Mouse (Mus musculus): ENCODE measurements at regions not wholly inside any gene's neighbourhood (a gene's known extent, or its start where the extent isn't known, plus 50 kb on each side); places are given as distances from the start of the nearest gene placed in this dataset.

DNA sequence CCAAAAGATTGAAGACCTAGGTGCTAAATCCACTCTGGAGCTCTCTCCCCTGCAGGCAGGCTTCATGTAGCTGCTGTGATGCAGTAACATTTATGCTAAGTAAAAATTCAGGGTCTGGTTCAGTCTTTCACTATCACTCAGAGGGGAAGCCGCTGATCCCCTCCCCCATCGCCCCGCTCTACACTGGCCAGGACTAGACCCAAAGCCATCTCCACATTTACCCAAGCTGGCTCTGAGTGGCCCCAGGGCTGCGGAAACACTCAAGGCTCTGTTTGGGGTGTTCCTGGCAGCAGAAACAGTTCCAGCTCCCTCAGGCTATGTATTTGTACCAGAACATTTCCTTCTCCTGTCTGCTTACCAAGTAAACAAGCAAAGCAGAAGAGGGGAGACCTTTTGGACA, 85.5 kb upstream of the Gm26657 start:
- WGBS = 77% methylated on average over 4 of the region's 4 CpGs
- H3K4me1 ChIP-seq (ENCODE audit: control insufficient read depth, insufficient read depth, low read length) = no peaks in the 10 kb centered on the region
- H3K4me2 ChIP-seq (ENCODE audit: low read length) = no peak overlapping the region
- no peak overlapping the region for H3K9ac ChIP-seq (ENCODE audit: low read depth, low read length)
- no peak overlapping the region for H3K27ac ChIP-seq (ENCODE audit: low read length)
- no peaks in the 10 kb centered on the region for H3K27me3 ChIP-seq (ENCODE audit: control insufficient read depth, insufficient read depth, low read depth, low read length)
- ATAC-seq = no peak
- H3K36me3 ChIP-seq (ENCODE audit: control insufficient read depth, insufficient read depth, low read length) = no peaks in the 10 kb centered on the region
- H3K9me3 ChIP-seq (replicated peaks; ENCODE audit: control insufficient read depth, low read length, poor library complexity, severe bottlenecking) = no peaks in the 10 kb centered on the region
- H3K4me3 ChIP-seq (ENCODE audit: low read depth, low read length) = no peak overlapping the region

DNA sequence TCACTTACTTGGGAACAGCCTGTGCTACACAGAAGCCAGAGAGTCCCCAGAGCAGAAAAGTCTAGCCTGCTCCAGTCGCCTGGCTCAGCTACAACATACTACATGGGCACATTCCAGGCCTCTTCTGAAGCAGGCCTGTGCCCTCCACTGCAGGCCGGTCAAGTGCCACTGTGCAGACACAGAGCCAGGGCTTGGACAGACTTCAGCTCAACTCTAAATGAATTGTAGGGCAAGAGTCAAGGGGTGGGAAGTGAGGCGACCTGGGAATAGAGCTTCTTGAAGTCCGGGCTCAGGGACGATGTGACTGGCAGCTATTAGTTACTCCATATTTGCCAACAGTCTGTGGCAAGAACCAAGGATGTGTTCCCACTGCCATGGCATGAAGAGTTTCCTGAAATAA, 87.1 kb upstream of the Gm26657 start:
- H3K4me2 ChIP-seq (ENCODE audit: low read length) = no peak overlapping the region
- H3K9ac ChIP-seq (ENCODE audit: low read depth, low read length) = no peak overlapping the region
- H3K27ac ChIP-seq (ENCODE audit: low read length) = no peak overlapping the region
- 79% methylated on average over 5 of the region's 5 CpGs for WGBS
- no peaks in the 10 kb centered on the region for H3K27me3 ChIP-seq (ENCODE audit: control insufficient read depth, insufficient read depth, low read depth, low read length)
- no peaks in the 10 kb centered on the region for H3K9me3 ChIP-seq (replicated peaks; ENCODE audit: control insufficient read depth, low read length, poor library complexity, severe bottlenecking)
- H3K4me1 ChIP-seq (ENCODE audit: control insufficient read depth, insufficient read depth, low read length) = no peaks in the 10 kb centered on the region
- no peaks in the 10 kb centered on the region for H3K36me3 ChIP-seq (ENCODE audit: control insufficient read depth, insufficient read depth, low read length)
- no peak overlapping the region for H3K4me3 ChIP-seq (ENCODE audit: low read depth, low read length)
- no peak for ATAC-seq

DNA sequence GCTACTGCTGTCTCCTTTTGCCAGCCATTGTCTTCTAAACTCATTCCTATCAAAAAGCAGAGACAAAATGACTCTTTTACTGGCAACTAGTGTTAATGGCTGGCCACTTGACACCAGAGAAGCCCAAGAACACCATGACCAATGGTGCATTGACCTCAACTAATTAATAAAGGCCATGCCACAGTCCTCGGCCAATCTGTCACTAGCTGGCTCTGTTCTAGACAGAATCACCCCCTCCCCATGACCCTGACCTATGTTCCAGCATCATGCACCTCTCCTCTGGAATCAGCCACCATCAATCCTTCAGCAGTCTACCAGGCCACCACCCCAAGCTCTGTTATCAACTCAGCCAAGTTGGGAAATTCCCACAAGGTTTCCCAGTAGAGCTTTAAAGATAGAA, 90.1 kb upstream of the Gm26657 start:
- H3K27ac ChIP-seq (ENCODE audit: low read length) = no peak overlapping the region
- no peak for ATAC-seq
- WGBS = 70% methylated on average over 1 of the region's 1 CpGs
- H3K4me1 ChIP-seq (ENCODE audit: control insufficient read depth, insufficient read depth, low read length) = peaks cover 2% of the 10 kb centered on the region
- H3K9ac ChIP-seq (ENCODE audit: low read depth, low read length) = no peak overlapping the region
- no peaks in the 10 kb centered on the region for H3K36me3 ChIP-seq (ENCODE audit: control insufficient read depth, insufficient read depth, low read length)
- no peaks in the 10 kb centered on the region for H3K9me3 ChIP-seq (replicated peaks; ENCODE audit: control insufficient read depth, low read length, poor library complexity, severe bottlenecking)
- H3K4me2 ChIP-seq (ENCODE audit: low read length) = no peak overlapping the region
- H3K27me3 ChIP-seq (ENCODE audit: control insufficient read depth, insufficient read depth, low read depth, low read length) = no peaks in the 10 kb centered on the region
- H3K4me3 ChIP-seq (ENCODE audit: low read depth, low read length) = no peak overlapping the region

DNA sequence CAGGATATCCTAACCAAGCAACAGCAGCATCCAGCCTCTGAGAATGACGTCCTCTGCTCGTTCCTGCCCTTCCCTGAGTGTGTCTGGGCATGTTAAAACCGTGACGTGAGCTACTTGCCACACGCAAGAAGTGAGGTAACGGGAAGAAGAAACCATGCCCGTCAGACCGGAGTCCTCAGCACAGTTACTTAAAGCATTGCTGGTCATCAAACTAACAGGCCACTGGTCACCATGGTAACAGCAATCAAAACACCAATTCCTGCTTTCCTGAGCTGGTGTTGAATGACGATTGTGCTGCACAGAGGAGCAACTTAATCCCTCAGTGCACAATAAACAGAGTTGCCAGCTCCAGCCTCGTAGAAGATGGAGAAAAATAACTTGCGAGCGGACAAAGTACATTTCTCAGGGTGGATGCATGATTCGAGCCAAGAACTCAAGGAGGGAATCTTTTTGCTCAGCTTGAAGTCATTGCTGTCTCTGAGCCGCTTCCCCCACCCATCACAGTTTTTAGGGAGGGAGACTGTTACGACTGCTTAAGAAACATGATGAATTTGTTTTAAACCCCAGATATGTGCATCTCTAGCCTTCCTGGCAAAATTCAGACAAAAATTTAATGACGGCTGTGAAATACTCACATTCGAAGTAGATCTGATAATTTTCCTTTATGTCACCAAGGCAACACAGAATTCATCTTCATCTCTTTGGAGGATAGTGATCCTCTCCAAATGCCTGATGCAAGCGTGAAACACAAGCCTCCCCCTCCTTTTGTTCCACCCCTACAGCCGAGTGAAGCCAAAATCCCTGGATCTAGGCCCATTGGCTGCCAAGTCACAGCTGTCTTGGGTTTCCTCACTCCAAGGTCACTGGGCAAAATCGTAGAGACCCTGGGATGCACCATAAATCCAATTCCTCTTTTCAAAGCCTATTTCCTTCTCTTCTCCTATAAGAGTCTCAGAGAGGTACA, 95.6 kb upstream of the Gm26657 start:
- no peaks in the 10 kb centered on the region for H3K36me3 ChIP-seq (ENCODE audit: control insufficient read depth, insufficient read depth, low read length)
- H3K4me2 ChIP-seq (ENCODE audit: low read length) = peak overlapping the region; percentile 38
- H3K4me3 ChIP-seq (ENCODE audit: low read depth, low read length) = no peak overlapping the region
- peak; percentile 89 for ATAC-seq
- H3K9ac ChIP-seq (ENCODE audit: low read depth, low read length) = 0 out of 2 replicates have a peak overlapping the region, but pooled peaks have one; percentile 2
- no peaks in the 10 kb centered on the region for H3K27me3 ChIP-seq (ENCODE audit: control insufficient read depth, insufficient read depth, low read depth, low read length)
- peak overlapping the region; percentile 71 for H3K27ac ChIP-seq (ENCODE audit: low read length)
- 8% methylated on average over 20 of the region's 20 CpGs for WGBS
- no peaks in the 10 kb centered on the region for H3K9me3 ChIP-seq (replicated peaks; ENCODE audit: control insufficient read depth, low read length, poor library complexity, severe bottlenecking)
- peaks cover 20% of the 10 kb centered on the region for H3K4me1 ChIP-seq (ENCODE audit: control insufficient read depth, insufficient read depth, low read length)

DNA sequence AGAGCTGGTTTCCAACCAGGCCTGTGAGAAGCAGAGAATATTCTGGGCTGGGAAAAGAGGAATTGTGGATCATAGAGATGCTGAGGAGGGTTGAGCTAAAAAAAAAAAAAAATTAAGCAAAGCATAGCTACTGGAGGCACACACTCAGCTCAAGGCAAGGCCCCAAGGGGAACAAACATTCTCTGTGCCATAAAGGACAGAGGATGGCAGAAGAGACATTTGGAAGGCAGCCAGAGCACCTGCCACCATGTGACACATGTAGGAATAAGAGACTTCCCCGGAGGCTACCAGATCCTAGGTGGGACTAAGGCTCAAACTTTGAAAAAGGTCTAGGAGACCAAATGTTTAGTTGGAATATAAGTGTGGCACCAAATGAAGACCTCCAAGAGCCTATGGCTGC, 96.4 kb upstream of the Gm26657 start:
- 52% methylated on average over 1 of the region's 1 CpGs for whole genome bisulfite sequencing
- peak; percentile 33; the same call in 1 of the 2 replicates for ATAC-seq
- peak overlapping the region; percentile 71 for H3K27ac ChIP-seq (ENCODE audit: low read length)

DNA sequence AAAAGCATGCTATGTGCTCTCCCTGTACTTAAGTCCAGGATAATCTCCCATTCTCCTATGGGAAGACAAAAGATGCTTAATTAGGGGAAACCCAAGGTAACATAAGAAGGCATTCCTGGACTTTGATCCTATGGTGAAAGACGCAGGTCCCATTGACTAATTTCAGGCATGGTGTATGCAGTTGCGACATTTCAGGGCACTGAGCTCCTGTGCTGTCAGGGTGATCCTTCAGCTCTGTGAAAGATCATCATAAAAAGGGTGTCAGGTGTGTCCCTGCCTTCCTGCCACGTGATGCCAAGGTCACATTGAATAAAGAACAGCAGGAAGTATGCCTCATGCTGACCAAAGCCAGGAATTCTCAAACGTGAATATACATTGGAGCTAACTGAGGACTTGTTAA, 100.2 kb upstream of the Gm26657 start:
- H3K4me1 ChIP-seq (ENCODE audit: control insufficient read depth, insufficient read depth, low read length) = peaks cover 18% of the 10 kb centered on the region
- H3K27ac ChIP-seq (ENCODE audit: low read length) = no peak overlapping the region
- no peaks in the 10 kb centered on the region for H3K27me3 ChIP-seq (ENCODE audit: control insufficient read depth, insufficient read depth, low read depth, low read length)
- no peak overlapping the region for H3K9ac ChIP-seq (ENCODE audit: low read depth, low read length)
- no peak for ATAC-seq
- H3K36me3 ChIP-seq (ENCODE audit: control insufficient read depth, insufficient read depth, low read length) = no peaks in the 10 kb centered on the region
- H3K4me3 ChIP-seq (ENCODE audit: low read depth, low read length) = no peak overlapping the region
- H3K4me2 ChIP-seq (ENCODE audit: low read length) = no peak overlapping the region
- H3K9me3 ChIP-seq (replicated peaks; ENCODE audit: control insufficient read depth, low read length, poor library complexity, severe bottlenecking) = no peaks in the 10 kb centered on the region
- 49% methylated on average over 4 of the region's 4 CpGs for WGBS

More for the DNA sequence above, 96.4 kb upstream of the Gm26657 start:
- Histone ChIP-seq H3K9me3 (replicated peaks; ENCODE audit: control insufficient read depth, low read length, poor library complexity, severe bottlenecking) (no peaks in the 10 kb centered on the region), H3K27me3 (ENCODE audit: control insufficient read depth, insufficient read depth, low read depth, low read length) (no peaks in the 10 kb centered on the region), H3K4me2 (ENCODE audit: low read length) (peak overlapping the region; percentile 38), H3K4me1 (ENCODE audit: control insufficient read depth, insufficient read depth, low read length) (peaks cover 21% of the 10 kb centered on the region), H3K4me3 (ENCODE audit: low read depth, low read length) (no peak overlapping the region), H3K9ac (ENCODE audit: low read depth, low read length) (no peak overlapping the region), H3K36me3 (ENCODE audit: control insufficient read depth, insufficient read depth, low read length) (no peaks in the 10 kb centered on the region)

DNA sequence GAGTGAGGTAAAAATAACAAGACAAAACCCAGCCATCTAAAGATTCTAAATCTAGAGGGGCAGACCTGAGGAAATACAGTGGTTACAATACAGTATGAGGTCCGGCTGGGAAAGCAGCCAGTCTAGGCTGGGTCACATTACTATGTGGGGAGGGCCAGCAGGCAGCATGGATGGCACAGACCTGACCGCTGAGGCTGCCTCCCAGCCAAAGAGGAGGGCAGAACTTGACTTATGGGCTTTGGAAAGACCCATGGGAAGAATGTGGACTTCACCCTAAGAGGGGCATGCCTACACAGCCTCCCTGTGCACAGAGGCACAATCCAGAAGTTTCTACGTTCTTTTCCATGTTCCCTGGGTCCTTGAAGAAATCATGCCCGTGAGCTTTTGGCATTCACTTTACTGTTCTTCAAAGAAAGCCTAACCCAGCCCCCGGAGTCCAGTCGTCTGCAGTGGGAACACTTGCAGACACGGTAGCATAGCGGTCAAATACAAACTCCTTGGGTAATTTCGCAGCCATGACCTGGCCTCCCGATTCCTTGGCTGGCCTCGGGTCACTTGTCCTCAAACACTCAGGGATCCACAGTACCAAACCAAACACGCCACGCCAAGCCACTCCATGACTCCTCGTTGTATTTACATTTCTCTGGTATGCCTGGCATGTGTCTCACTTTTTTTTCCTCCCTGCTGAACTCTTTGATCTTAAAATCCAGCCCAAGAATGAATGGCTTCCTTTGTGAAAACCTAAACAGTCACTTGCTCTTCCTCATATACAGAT, 101.0 kb upstream of the Gm26657 start:
- Histone ChIP-seq H3K27ac (ENCODE audit: low read length) (no peak overlapping the region), H3K36me3 (ENCODE audit: control insufficient read depth, insufficient read depth, low read length) (no peaks in the 10 kb centered on the region), H3K9ac (ENCODE audit: low read depth, low read length) (no peak overlapping the region), H3K27me3 (ENCODE audit: control insufficient read depth, insufficient read depth, low read depth, low read length) (no peaks in the 10 kb centered on the region), H3K4me2 (ENCODE audit: low read length) (no peak overlapping the region), H3K4me1 (ENCODE audit: control insufficient read depth, insufficient read depth, low read length) (peaks cover 10% of the 10 kb centered on the region), H3K4me3 (ENCODE audit: low read depth, low read length) (no peak overlapping the region), H3K9me3 (replicated peaks; ENCODE audit: control insufficient read depth, low read length, poor library complexity, severe bottlenecking) (no peaks in the 10 kb centered on the region)
- WGBS = 59% methylated on average over 14 of the region's 14 CpGs
- no peak for ATAC-seq

DNA sequence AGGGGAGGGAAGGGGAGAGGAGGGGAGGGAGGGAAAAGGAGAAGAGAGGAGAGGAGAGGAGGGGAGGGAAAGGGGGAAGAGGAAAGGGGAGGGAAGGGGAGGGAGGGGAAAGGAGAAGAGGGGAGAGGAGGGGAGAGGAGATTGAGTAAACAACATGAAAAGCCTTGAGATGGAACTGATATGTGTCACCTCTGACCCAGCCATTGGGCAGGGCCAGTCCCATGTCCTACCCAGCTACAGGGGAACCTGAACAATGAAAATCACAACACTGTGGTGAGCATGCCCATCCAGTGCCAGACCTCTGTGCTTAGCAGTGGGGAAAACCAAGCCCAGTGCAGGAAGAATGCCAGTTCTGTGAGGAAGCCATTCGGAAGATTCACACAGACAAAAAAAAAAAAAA, 103.6 kb upstream of the Gm26657 start:
- no peak overlapping the region for H3K4me3 ChIP-seq (ENCODE audit: low read depth, low read length)
- H3K36me3 ChIP-seq (ENCODE audit: control insufficient read depth, insufficient read depth, low read length) = no peaks in the 10 kb centered on the region
- no peak overlapping the region for H3K27ac ChIP-seq (ENCODE audit: low read length)
- no peaks in the 10 kb centered on the region for H3K27me3 ChIP-seq (ENCODE audit: control insufficient read depth, insufficient read depth, low read depth, low read length)
- no peak overlapping the region for H3K4me2 ChIP-seq (ENCODE audit: low read length)
- H3K9ac ChIP-seq (ENCODE audit: low read depth, low read length) = no peak overlapping the region
- ATAC-seq = no peak
- H3K4me1 ChIP-seq (ENCODE audit: control insufficient read depth, insufficient read depth, low read length) = 0 out of 2 replicates have a peak, but pooled peaks cover 3% of the 10 kb centered on the region
- no peaks in the 10 kb centered on the region for H3K9me3 ChIP-seq (replicated peaks; ENCODE audit: control insufficient read depth, low read length, poor library complexity, severe bottlenecking)
- WGBS = 74% methylated on average over 1 of the region's 1 CpGs

DNA sequence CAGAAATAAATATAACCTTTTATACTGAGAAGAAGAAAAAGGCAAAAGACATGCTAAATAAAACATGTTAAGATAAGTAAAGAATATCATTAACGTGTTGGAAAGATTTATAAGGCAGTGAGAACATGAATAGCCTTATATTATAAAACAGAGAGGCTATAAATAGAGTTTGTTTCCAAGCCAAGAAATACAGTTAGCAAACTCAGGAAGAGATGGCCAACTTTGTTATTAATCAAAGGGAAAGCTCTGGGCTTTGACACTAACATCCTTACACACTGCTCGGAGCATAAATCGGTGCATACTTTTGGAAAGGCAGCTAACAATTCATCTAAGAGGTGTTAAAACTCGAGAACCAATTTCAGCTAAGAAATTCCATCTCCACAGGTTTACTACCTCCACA, 106.3 kb upstream of the Gm26657 start:
- Histone ChIP-seq H3K36me3 (ENCODE audit: control insufficient read depth, insufficient read depth, low read length) (no peaks in the 10 kb centered on the region), H3K4me2 (ENCODE audit: low read length) (no peak overlapping the region), H3K27ac (ENCODE audit: low read length) (no peak overlapping the region), H3K9ac (ENCODE audit: low read depth, low read length) (no peak overlapping the region), H3K4me1 (ENCODE audit: control insufficient read depth, insufficient read depth, low read length) (no peaks in the 10 kb centered on the region), H3K9me3 (replicated peaks; ENCODE audit: control insufficient read depth, low read length, poor library complexity, severe bottlenecking) (no peaks in the 10 kb centered on the region), H3K4me3 (ENCODE audit: low read depth, low read length) (no peak overlapping the region), H3K27me3 (ENCODE audit: control insufficient read depth, insufficient read depth, low read depth, low read length) (no peaks in the 10 kb centered on the region)
- ATAC-seq = no peak
- 81% methylated on average over 4 of the region's 4 CpGs for WGBS

All from midbrain, embryonic 16.5 days (tissue).